Mouse (Mus musculus) forebrain, embryonic 16.5 days (tissue): Measurements from ENCODE around the gene Trim61. TPM values are rescaled to one million over a fixed set of nuclear protein-coding genes. Genes with fewer than 3 reads are reported as not detected.

Experiments
- ATAC-seq: fragments of 200-750 bp; cut with Nextera tagmentation; 2 replicates; pipeline ENCODE4 v1.8.0; 2017; ENCODE audit warnings: mild to moderate bottlenecking, moderate library complexity
- H3K27ac ChIP-seq: fragments of 300-500 bp; sonication (generic); 2 replicates; pipeline ENCODE4 v1.5.1; 2014; ENCODE audit warnings: low read length, control low read depth
- H3K27me3 ChIP-seq: fragments of 300-500 bp; sonication (generic); replicated peaks from 2 replicates; pipeline ENCODE4 v1.6.1; 2014; ENCODE audit warnings: low read length; ENCODE audit not compliant: control insufficient read depth, insufficient read depth
- H3K36me3 ChIP-seq: fragments of 300-500 bp; sonication (generic); 2 replicates; pipeline ENCODE4 v1.6.1; 2014; ENCODE audit not compliant: control insufficient read depth, insufficient read depth
- H3K4me1 ChIP-seq: fragments of 300-500 bp; sonication (generic); replicated peaks from 2 replicates; pipeline ENCODE4 v1.6.1; 2014; ENCODE audit warnings: low read length; ENCODE audit not compliant: control insufficient read depth, insufficient read depth
- H3K4me2 ChIP-seq: fragments of 300-500 bp; sonication (generic); 2 replicates; pipeline ENCODE4 v1.6.1; 2014; ENCODE audit warnings: mild to moderate bottlenecking, low read length, control low read depth
- H3K4me3 ChIP-seq: fragments of 300-500 bp; sonication (generic); replicated peaks from 2 replicates; pipeline ENCODE4 v1.5.1; 2014; ENCODE audit warnings: mild to moderate bottlenecking, low read length, control low read depth
- H3K9ac ChIP-seq: fragments of 300-500 bp; sonication (generic); replicated peaks from 2 replicates; pipeline ENCODE4 v1.6.1; 2014; ENCODE audit warnings: low read depth, low read length, control low read depth
- H3K9me3 ChIP-seq: fragments of 300-500 bp; sonication (generic); 2 replicates; pipeline ENCODE4 v1.6.1; 2016; ENCODE audit warnings: low read length; ENCODE audit not compliant: control insufficient read depth
- whole genome bisulfite sequencing: fragments of 180-500 bp; shearing (Covaris S2); extraction: QIAGEN DNeasy Blood & Tissue Kit; methylation state at CpG from one replicate; pipeline ENCODE4 v1.1.7; 2014; 5-methylcytosine and 5-hydroxymethylcytosine counted together
- polyA plus RNA-seq: library from polyadenylated mRNA; unstranded; fragments of >200 nt; fragmentation: Nextera tagmentation; extraction: Ambion mirVana; gene quantifications from 2 replicates; pipeline ENCODE4 v1.2.1, GENCODE M21; 2015

Trim61 gene
- polyA plus RNA-seq, result not detected in 2 replicates

DNA sequence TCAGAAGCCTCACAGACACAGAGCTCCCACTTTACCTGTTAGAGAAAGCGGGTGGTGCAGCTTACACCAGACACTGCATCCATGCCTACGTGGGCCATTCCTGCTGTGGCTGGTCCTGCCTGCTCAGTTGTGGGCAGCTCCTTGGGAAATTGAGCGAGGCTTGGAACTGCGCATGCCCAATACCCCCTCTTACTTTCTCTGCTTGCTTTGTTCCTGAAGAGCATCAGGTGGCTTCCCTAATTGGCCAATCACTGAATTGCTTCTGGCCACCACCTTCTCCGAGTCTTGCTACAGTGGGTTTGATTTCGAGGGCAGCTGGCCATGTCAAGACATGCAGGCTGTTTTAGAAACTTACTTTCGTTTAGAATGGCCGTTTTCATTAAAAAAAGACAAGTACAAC, at the start of gene Trim61, which contains the start of gene Trim60:
Gene Trim61 (minus strand): TSS at position 101 of the 400 bp plus-strand sequence.
Gene Trim60 (minus strand): TSS at position 162 of the 400 bp plus-strand sequence.
- Histone ChIP-seq H3K27me3 (no peaks in the 10 kb centered on the region), H3K9me3 (no peaks in the 10 kb centered on the region), H3K4me1 (no peaks in the 10 kb centered on the region), H3K9ac (no peak within 1 kb of the TSS), H3K4me2 (no peak within 1 kb of the TSS), H3K27ac (no peak within 1 kb of the TSS), H3K4me3 (no peak within 1 kb of the TSS), H3K36me3 (no peaks in the 10 kb centered on the region)
- WGBS, result 83% methylated on average over 8 of the region's 8 CpGs
- ATAC-seq, result no peak

DNA sequence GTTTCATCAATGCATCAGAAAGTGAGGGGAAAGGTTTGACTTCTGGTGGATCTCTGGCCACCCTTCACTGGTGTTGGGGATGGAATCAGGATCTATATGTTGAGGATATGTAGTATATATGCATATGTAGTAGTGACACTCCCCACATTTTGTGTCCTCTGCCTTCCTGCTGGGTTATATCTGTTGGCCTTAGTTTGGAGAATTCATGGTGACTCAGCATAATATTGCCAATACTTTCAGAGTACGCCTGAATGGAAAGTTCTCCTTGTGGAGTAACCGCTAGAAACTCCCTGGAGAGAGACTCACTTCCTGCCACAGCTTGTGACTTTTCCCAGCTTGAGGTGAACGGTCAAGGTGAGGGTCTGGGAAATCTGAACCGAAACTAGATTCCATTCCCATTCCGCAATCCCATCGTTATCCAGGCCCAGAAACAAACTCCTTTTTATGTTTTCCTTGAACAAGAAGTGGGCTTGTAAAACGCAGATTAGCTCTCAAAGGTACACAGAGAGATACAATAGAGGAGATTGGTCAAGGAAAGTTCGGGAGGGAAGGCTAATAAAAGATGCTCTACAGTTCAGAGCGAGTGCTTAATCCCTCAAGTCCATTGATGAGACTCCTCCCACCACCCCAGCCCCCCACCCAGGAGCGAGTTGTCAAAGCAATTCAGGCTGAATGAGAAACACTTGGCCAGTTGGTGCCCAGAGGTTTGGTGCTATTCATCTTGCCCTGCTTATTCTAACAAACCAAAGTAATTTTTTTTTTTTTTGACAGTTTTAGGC, 49.6 kb upstream of the Trim61 start:
- Histone ChIP-seq H3K4me2 (peak overlapping the region; percentile 6; the same call in 1 of the 2 replicates), H3K4me3 (no peak overlapping the region), H3K36me3 (no peaks in the 10 kb centered on the region), H3K9ac (no peak overlapping the region), H3K4me1 (peaks cover 3% of the 10 kb centered on the region; the same call in 1 of the 2 replicates), H3K9me3 (no peaks in the 10 kb centered on the region), H3K27ac (no peak overlapping the region), H3K27me3 (no peaks in the 10 kb centered on the region)
- peak; percentile 65 for ATAC-seq
- WGBS, result 12% methylated on average over 10 of the region's 10 CpGs

DNA sequence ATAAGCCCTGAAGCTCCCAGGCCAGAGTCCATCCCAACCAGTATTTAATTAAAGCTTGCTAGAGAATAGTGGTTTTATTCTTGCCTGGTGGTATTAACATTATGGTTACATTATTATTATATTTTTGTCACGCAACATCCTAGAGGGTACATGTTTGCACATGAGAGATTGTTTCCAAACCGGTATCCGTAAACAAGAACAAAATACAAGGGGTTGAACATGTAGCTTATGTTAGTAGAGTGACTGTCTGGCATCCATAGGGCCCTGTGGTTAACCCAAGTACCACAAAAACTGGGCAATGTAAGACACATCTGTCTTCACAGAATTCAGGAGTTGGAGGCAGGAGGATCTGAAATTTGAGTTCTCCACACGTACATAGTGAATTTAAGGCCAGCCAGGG, 48.7 kb upstream of the Trim61 start:
- ATAC-seq, result no peak
- Histone ChIP-seq H3K27ac (no peak overlapping the region), H3K4me3 (no peak overlapping the region), H3K4me2 (no peak overlapping the region), H3K9ac (no peak overlapping the region), H3K4me1 (peaks cover 3% of the 10 kb centered on the region; the same call in 1 of the 2 replicates), H3K9me3 (no peaks in the 10 kb centered on the region), H3K36me3 (no peaks in the 10 kb centered on the region), H3K27me3 (no peaks in the 10 kb centered on the region)
- WGBS, result 91% methylated on average over 4 of the region's 4 CpGs

DNA sequence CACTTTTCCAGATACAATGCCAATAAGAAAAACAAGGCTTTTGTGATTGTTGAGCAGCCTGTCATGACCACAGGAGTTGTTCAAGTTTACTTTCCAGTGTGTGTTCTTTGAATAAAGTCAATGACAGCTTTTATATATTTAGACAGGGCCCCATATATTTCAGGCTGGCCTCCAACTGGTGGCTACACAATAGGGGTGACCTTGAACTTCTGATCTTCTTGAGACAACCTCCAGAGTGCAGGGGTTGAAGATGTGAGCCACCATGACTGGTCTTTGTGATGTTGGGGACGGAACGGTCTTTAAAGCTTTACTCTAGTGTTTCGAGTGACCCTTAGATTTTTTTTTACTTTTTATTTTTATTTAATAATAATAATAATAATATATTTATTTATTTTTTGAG, 47.3 kb upstream of the Trim61 start:
- Histone ChIP-seq H3K27ac (no peak overlapping the region), H3K4me1 (peaks cover 3% of the 10 kb centered on the region; the same call in 1 of the 2 replicates), H3K36me3 (no peaks in the 10 kb centered on the region), H3K9me3 (no peaks in the 10 kb centered on the region), H3K4me3 (no peak overlapping the region), H3K9ac (no peak overlapping the region), H3K4me2 (no peak overlapping the region), H3K27me3 (no peaks in the 10 kb centered on the region)
- WGBS, result 96% methylated on average over 3 of the region's 3 CpGs
- no peak for ATAC-seq

DNA sequence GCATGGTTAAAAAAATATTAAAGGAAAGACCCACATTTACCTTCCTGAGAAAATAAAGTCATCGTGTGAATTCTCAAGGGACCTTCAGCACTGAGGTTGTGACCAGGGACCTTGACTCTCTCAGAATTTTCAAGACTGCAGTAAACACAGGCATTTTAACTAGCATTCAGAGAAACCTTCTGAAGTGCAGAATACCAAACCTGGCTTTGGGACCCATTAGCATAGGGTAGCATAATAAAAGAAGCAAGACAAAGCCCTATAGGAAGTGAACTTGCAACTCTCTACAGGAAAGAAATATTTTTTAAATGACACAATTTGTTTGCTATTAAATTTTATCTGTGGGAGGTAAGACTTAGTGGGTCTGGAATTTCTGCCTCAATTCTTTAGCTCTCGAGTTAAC, 45.7 kb upstream of the Trim61 start:
- Histone ChIP-seq H3K9ac (no peak overlapping the region), H3K27me3 (no peaks in the 10 kb centered on the region), H3K4me1 (peaks cover 3% of the 10 kb centered on the region; the same call in 1 of the 2 replicates), H3K9me3 (no peaks in the 10 kb centered on the region), H3K4me2 (no peak overlapping the region), H3K36me3 (no peaks in the 10 kb centered on the region), H3K27ac (no peak overlapping the region), H3K4me3 (no peak overlapping the region)
- WGBS, result 52% methylated on average over 2 of the region's 2 CpGs
- no peak for ATAC-seq

DNA sequence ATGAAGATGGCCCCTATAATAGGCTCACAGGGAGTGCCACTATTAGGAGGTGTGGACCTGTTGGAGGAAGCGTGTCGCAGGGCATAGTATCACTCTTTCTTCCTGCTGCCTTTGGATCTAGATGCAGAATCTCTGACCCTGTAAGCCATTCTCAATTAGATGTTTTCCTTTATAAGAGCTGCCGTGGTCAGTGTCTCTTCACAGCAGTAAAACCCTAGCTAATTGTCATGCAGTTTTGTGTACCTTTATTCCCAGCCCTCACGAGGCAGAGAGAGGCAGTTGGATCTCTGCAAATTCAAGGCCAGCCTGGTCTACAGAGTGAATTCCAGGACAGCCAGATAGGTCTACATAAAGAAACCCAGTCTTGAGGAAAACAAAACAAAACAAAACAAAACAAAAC, 43.9 kb upstream of the Trim61 start:
- ATAC-seq, result no peak

DNA sequence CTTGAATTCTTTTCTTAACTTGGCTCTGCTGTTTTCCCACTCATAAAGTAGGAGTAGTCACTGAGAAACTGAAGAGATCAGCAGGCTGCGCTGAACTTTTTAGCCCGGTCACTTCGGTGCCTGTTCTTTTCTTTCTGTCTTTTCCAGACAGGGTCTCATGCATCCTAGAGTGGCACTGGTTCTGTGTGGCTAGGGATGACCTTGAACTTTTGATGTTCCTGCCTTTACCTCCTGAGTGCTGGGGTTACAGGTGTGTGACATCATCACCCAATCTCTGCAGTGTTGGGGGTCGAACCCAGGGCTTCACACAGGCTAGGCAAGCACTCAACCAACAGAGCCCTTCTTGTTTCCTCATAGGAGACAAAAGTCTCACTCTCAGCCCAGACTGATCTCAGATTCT, 38.4 kb upstream of the Trim61 start:
- 97% methylated on average over 4 of the region's 4 CpGs for WGBS
- Histone ChIP-seq H3K4me3 (no peak overlapping the region), H3K36me3 (no peaks in the 10 kb centered on the region), H3K4me1 (no peaks in the 10 kb centered on the region), H3K9me3 (no peaks in the 10 kb centered on the region), H3K9ac (no peak overlapping the region), H3K27me3 (no peaks in the 10 kb centered on the region), H3K27ac (no peak overlapping the region), H3K4me2 (no peak overlapping the region)
- ATAC-seq, result no peak

More for the DNA sequence above, 43.9 kb upstream of the Trim61 start:
- Histone ChIP-seq H3K36me3 (no peaks in the 10 kb centered on the region), H3K27ac (no peak overlapping the region), H3K4me2 (no peak overlapping the region), H3K27me3 (no peaks in the 10 kb centered on the region), H3K4me3 (no peak overlapping the region), H3K9me3 (no peaks in the 10 kb centered on the region), H3K9ac (no peak overlapping the region), H3K4me1 (no peaks in the 10 kb centered on the region)
- WGBS, result 80% methylated on average over 4 of the region's 4 CpGs

DNA sequence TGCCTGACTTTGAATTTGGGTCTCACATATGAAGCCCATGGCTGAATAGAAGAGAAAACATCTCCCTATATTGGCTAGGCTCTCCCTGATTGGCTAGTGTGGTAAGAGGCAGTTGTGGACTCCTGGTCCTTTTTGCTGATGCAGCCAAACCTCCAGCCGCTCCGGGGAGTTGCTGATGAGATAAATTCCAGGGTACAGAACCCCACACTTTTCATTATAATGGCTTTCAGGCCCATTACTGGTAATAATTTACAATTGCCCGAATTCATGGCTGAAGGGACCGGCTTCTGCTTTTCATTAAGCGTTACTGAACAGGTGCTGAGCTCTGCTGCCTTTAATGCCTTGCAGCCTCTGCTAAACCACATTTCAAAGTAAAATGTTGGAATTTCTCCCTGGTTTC, 35.6 kb upstream of the Trim61 start:
- ATAC-seq, result no peak

DNA sequence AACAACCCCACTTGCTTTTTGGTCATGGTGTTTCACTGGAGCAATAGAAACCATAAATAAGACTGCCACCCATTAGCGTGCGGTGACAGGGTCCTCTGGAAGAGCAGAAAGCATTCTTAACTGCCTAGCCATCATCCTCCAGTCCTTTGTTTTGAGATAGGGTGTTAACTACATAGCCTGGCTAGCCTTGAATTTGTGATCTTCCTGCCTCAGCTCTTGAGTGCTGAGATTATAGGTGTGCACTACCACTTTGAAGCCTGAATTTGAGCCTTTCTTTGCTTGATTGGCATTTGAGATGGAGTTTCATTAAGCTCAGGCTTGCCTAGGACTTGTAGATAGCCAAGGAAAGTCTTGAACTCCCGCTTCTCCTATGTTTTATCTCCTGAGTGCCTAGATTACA, 35.2 kb upstream of the Trim61 start:
- Histone ChIP-seq H3K27ac (no peak overlapping the region), H3K4me2 (no peak overlapping the region), H3K9me3 (no peaks in the 10 kb centered on the region), H3K36me3 (no peaks in the 10 kb centered on the region), H3K4me3 (no peak overlapping the region), H3K27me3 (no peaks in the 10 kb centered on the region), H3K4me1 (no peaks in the 10 kb centered on the region), H3K9ac (no peak overlapping the region)
- WGBS, result 89% methylated on average over 3 of the region's 3 CpGs
- ATAC-seq, result no peak

More for the DNA sequence above, 35.6 kb upstream of the Trim61 start:
- Histone ChIP-seq H3K27ac (no peak overlapping the region), H3K9me3 (no peaks in the 10 kb centered on the region), H3K9ac (no peak overlapping the region), H3K27me3 (no peaks in the 10 kb centered on the region), H3K4me2 (no peak overlapping the region), H3K36me3 (no peaks in the 10 kb centered on the region), H3K4me1 (no peaks in the 10 kb centered on the region), H3K4me3 (no peak overlapping the region)
- 64% methylated on average over 5 of the region's 5 CpGs for WGBS
